Mouse (Mus musculus): ENCODE measurements at regions not wholly inside any gene's neighbourhood (a gene's known extent, or its start where the extent isn't known, plus 50 kb on each side); places are given as distances from the start of the nearest gene placed in this dataset.

GRCm38 (mm10) chr3:60398796-60399195 is 73.8 kb upstream of the Mbnl1 start:
- Histone ChIP-seq H3K4me1 (ENCODE audit: control insufficient read depth in 1 of 2, insufficient read depth in 2 of 2, low read length in 2 of 2) (peaks cover 10 to 11% of the 10 kb centered on the region in 2 experiments), H3K27ac (ENCODE audit: control insufficient read depth, low read depth, low read length) (no peak overlapping the region), H3K9me3 (replicated peaks; ENCODE audit: insufficient read depth, low read length) (no peaks in the 10 kb centered on the region), H3K4me3 (ENCODE audit: control insufficient read depth in 1 of 2, insufficient read depth in 1 of 2, low read depth in 2 of 2, low read length in 2 of 2) (no peak overlapping the region), H3K36me3 (ENCODE audit: control insufficient read depth in 1 of 2, insufficient read depth in 2 of 2, low read length in 2 of 2) (peaks cover 0 to 19% of the 10 kb centered on the region in 2 experiments; a peak in 2 of 4 replicates), H3K79me2 (ENCODE audit: control insufficient read depth, insufficient read depth, low read length, poor library complexity) (no peaks in the 10 kb centered on the region), H3K27me3 (ENCODE audit: control insufficient read depth in 1 of 2, insufficient read depth in 2 of 2, low read length in 2 of 2) (no peaks in the 10 kb centered on the region), H3K9ac (ENCODE audit: control insufficient read depth, low read depth, low read length, poor library complexity, severe bottlenecking) (no peak overlapping the region)
- TF ChIP-seq ELF1 (IDR thresholded peaks at IDR 0.05; ENCODE audit: low read depth, low read length) (no peak), CTCF (IDR thresholded peaks at IDR 0.05 in 2 of 3, conservative IDR thresholded peaks at IDR 0.05 in 1 of 3; ENCODE audit: control insufficient read depth in 1 of 3, insufficient read depth in 1 of 3, low read depth in 2 of 3, low read length in 3 of 3, poor library complexity in 1 of 3, severe bottlenecking in 1 of 3) (no peak), POLR2AphosphoS2 (IDR thresholded peaks at IDR 0.05; ENCODE audit: low read length) (no peak), EP300 (IDR thresholded peaks at IDR 0.05; ENCODE audit: low read depth in 1 of 2, low read length in 2 of 2) (no peak), GABPA (IDR thresholded peaks at IDR 0.05; ENCODE audit: low read depth, low read length) (no peak), USF1 (IDR thresholded peaks at IDR 0.05; ENCODE audit: low read depth, low read length) (no peak), MAZ (IDR thresholded peaks at IDR 0.05; ENCODE audit: low read depth, low read length) (no peak), GATA1 (IDR thresholded peaks at IDR 0.05; ENCODE audit: low read depth, low read length) (no peak), SIN3A (IDR thresholded peaks at IDR 0.05; ENCODE audit: low read length) (no peak), HCFC1 (IDR thresholded peaks at IDR 0.05; ENCODE audit: low read depth, low read length) (no peak), MEF2A (IDR thresholded peaks at IDR 0.05; ENCODE audit: extremely low read depth, insufficient replicate concordance, low read depth, low read length, poor library complexity, severe bottlenecking) (no peak), JUND (IDR thresholded peaks at IDR 0.05; ENCODE audit: low read depth, low read length) (no peak), KAT2A (conservative IDR thresholded peaks at IDR 0.05; ENCODE audit: low read depth, low read length) (no peak), USF2 (IDR thresholded peaks at IDR 0.05; ENCODE audit: borderline replicate concordance in 1 of 2, insufficient read depth in 1 of 2, low read depth in 1 of 2, low read length in 2 of 2) (no peak)
- DNase-seq (ENCODE audit: low read depth, low spot score): no peak

GRCm38 (mm10) chr3:60402251-60402830 is 70.3 kb upstream of the Mbnl1 start:
- TF ChIP-seq NELFE (IDR thresholded peaks at IDR 0.05; ENCODE audit: low read depth, low read length): no peak
- no peak for TF ChIP-seq CHD1 (IDR thresholded peaks at IDR 0.05; ENCODE audit: low read depth, low read length)
- no peak for TF ChIP-seq RCOR1 (IDR thresholded peaks at IDR 0.05; ENCODE audit: low read depth, low read length)
- TF ChIP-seq HCFC1 (IDR thresholded peaks at IDR 0.05; ENCODE audit: low read depth, low read length): no peak
- no peak for TF ChIP-seq SIN3A (IDR thresholded peaks at IDR 0.05; ENCODE audit: low read length)
- TF ChIP-seq ZMIZ1 (IDR thresholded peaks at IDR 0.05; ENCODE audit: low read depth, low read length): no peak
- no peak for TF ChIP-seq MEF2A (IDR thresholded peaks at IDR 0.05; ENCODE audit: extremely low read depth, insufficient replicate concordance, low read depth, low read length, poor library complexity, severe bottlenecking)
- no peak for TF ChIP-seq ZNF384 (IDR thresholded peaks at IDR 0.05; ENCODE audit: low read depth, low read length)
- TF ChIP-seq KAT2A (conservative IDR thresholded peaks at IDR 0.05; ENCODE audit: low read depth, low read length): no peak
- TF ChIP-seq MAFK (IDR thresholded peaks at IDR 0.05; ENCODE audit: borderline replicate concordance, low read depth, low read length): no peak
- TF ChIP-seq SMC3 (IDR thresholded peaks at IDR 0.05; ENCODE audit: low read depth, low read length): no peak
- no peak for TF ChIP-seq CHD2 (IDR thresholded peaks at IDR 0.05; ENCODE audit: low read length)
- no peak for TF ChIP-seq GABPA (IDR thresholded peaks at IDR 0.05; ENCODE audit: low read depth, low read length)
- TF ChIP-seq RAD21 (IDR thresholded peaks at IDR 0.05; ENCODE audit: low read depth, low read length): no peak
- Histone ChIP-seq H3K4me3 (ENCODE audit: control insufficient read depth in 1 of 2, insufficient read depth in 1 of 2, low read depth in 2 of 2, low read length in 2 of 2) (no peak overlapping the region), H3K27ac (ENCODE audit: control insufficient read depth, low read depth, low read length) (no peak overlapping the region), H3K27me3 (ENCODE audit: control insufficient read depth in 1 of 2, insufficient read depth in 2 of 2, low read length in 2 of 2) (no peaks in the 10 kb centered on the region), H3K9ac (ENCODE audit: control insufficient read depth, low read depth, low read length, poor library complexity, severe bottlenecking) (no peak overlapping the region), H3K79me2 (ENCODE audit: control insufficient read depth, insufficient read depth, low read length, poor library complexity) (no peaks in the 10 kb centered on the region), H3K36me3 (ENCODE audit: control insufficient read depth in 1 of 2, insufficient read depth in 2 of 2, low read length in 2 of 2) (peaks cover 0 to 7% of the 10 kb centered on the region in 2 experiments; a peak in 2 of 4 replicates), H3K9me3 (replicated peaks; ENCODE audit: insufficient read depth, low read length) (no peaks in the 10 kb centered on the region), H3K4me1 (ENCODE audit: control insufficient read depth in 1 of 2, insufficient read depth in 2 of 2, low read length in 2 of 2) (peaks cover 5 to 8% of the 10 kb centered on the region in 2 experiments; a peak in 3 of 4 replicates)
- no peak for DNase-seq (ENCODE audit: low read depth, low spot score)
